In genomic region chr6:72235807-72236407, GRCm38 (mm10) we compare ENCODE assay signal across 7 mouse cellular contexts. TPM values are rescaled to one million over a fixed set of nuclear protein-coding genes. Genes with fewer than 3 reads are reported as not detected.
DNase-seq lines count a peak whose midpoint lies in the region; ATAC-seq and TF ChIP-seq lines count a peak whose summit lies in the region.

No protein-coding gene starts in this region.

- no peaks in the 10 kb centered on the region for H3K9me3 ChIP-seq in neural tube, embryonic 11.5 days (ENCODE audit: control insufficient read depth, low read length)
- H3K9me3 ChIP-seq in forebrain, embryonic 15.5 days: no peaks in the 10 kb centered on the region
- no peaks in the 10 kb centered on the region for H3K9me3 ChIP-seq in liver, embryonic 14.5 days (ENCODE audit: control insufficient read depth, low read length)

- H3K27me3 ChIP-seq in neural tube, embryonic 11.5 days (ENCODE audit: control insufficient read depth, insufficient read depth, low read length): peaks cover 33% of the 10 kb centered on the region
- H3K27me3 ChIP-seq in forebrain, embryonic 15.5 days: peaks cover 16% of the 10 kb centered on the region; the same call in 1 of the 2 replicates
- peaks cover 62% of the 10 kb centered on the region for H3K27me3 ChIP-seq in liver, embryonic 14.5 days (ENCODE audit: control insufficient read depth, insufficient read depth, low read length)

- H3K9ac ChIP-seq in neural tube, embryonic 11.5 days (ENCODE audit: low read length): peak overlapping the region; percentile 59
- no peak overlapping the region for H3K9ac ChIP-seq in forebrain, embryonic 15.5 days (replicated peaks)
- H3K9ac ChIP-seq in liver, embryonic 14.5 days (replicated peaks): no peak overlapping the region

- peak overlapping the region; percentile 52 for H3K4me3 ChIP-seq in neural tube, embryonic 11.5 days (ENCODE audit: low read depth, low read length)
- H3K4me3 ChIP-seq in forebrain, embryonic 15.5 days: peak overlapping the region; percentile 58
- H3K4me3 ChIP-seq in liver, embryonic 14.5 days (ENCODE audit: insufficient read depth in 1 of 2, low read depth in 2 of 2, low read length in 2 of 2): no peak overlapping the region

- no peak for TF ChIP-seq EP300 in liver, embryonic 14.5 days (IDR thresholded peaks at IDR 0.05; ENCODE audit: low read depth)

- TF ChIP-seq CTCF in liver, embryonic 14.5 days (IDR thresholded peaks at IDR 0.05; ENCODE audit: low read depth): no peak

- H3K4me2 ChIP-seq in neural tube, embryonic 11.5 days (ENCODE audit: low read depth): peak overlapping the region; percentile 99
- peak overlapping the region; percentile 99 for H3K4me2 ChIP-seq in forebrain, embryonic 15.5 days (replicated peaks)
- H3K4me2 ChIP-seq in liver, embryonic 14.5 days (ENCODE audit: low read depth): peak overlapping the region; percentile 58

- 17% methylated on average over 16 of the region's 16 CpGs for WGBS in neural tube, embryonic 11.5 days
- WGBS in forebrain, embryonic 15.5 days: 33% methylated on average over 16 of the region's 16 CpGs
- 24% methylated on average over 16 of the region's 16 CpGs for WGBS in liver, embryonic 14.5 days (ENCODE audit: insufficient replicate concordance)

- 0 out of 2 replicates have a peak overlapping the region, but pooled peaks have one; percentile 39 for H3K27ac ChIP-seq in neural tube, embryonic 11.5 days (ENCODE audit: low read depth, low read length)
- H3K27ac ChIP-seq in forebrain, embryonic 15.5 days (replicated peaks): no peak overlapping the region
- no peak overlapping the region for H3K27ac ChIP-seq in liver, embryonic 14.5 days

- no peaks in the 10 kb centered on the region for H3K36me3 ChIP-seq in neural tube, embryonic 11.5 days (ENCODE audit: control insufficient read depth, insufficient read depth, low read length)
- H3K36me3 ChIP-seq in forebrain, embryonic 15.5 days: no peaks in the 10 kb centered on the region
- no peaks in the 10 kb centered on the region for H3K36me3 ChIP-seq in liver, embryonic 14.5 days (replicated peaks; ENCODE audit: control insufficient read depth, insufficient read depth, low read depth)

- H3K4me1 ChIP-seq in neural tube, embryonic 11.5 days (ENCODE audit: control insufficient read depth, insufficient read depth, low read length): peaks cover 19% of the 10 kb centered on the region
- peaks cover 40% of the 10 kb centered on the region for H3K4me1 ChIP-seq in forebrain, embryonic 15.5 days
- no peaks in the 10 kb centered on the region for H3K4me1 ChIP-seq in liver, embryonic 14.5 days (replicated peaks; ENCODE audit: control insufficient read depth in 2 of 2, insufficient read depth in 2 of 2, low read length in 1 of 2)

- ATAC-seq in neural tube, embryonic 11.5 days (ENCODE audit: insufficient read depth, low FRiP score, low TSS enrichment): no peak
- no peak for ATAC-seq in forebrain, embryonic 15.5 days (replicated peaks)
- no peak for ATAC-seq in liver, embryonic 14.5 days (ENCODE audit: insufficient read depth)

- no peak for DNase-seq in neural tube, embryonic 11.5 days (ENCODE audit: low spot score)
- no peak for DNase-seq in neural tube, embryonic 10.5 days (ENCODE audit: extremely low spot score, low spot score)
- DNase-seq in liver, embryonic 14.5 days (ENCODE audit: low read depth in 3 of 3, low spot score in 3 of 3): no peak
- DNase-seq in c-Kit-positive CD71-positive TER-119-positive erythroid progenitor cells, embryonic 14.5 days (ENCODE audit: low spot score): no peak
- no peak for DNase-seq in cerebellum, adult 11 months
- no peak for DNase-seq in left cerebral cortex, adult 18-20 months (ENCODE audit: low spot score in 2 of 2)

RNA-seq across cellular contexts. Expression of gene Atoh8, which starts 0.5 kb away (rescaled TPM):
- polyA plus RNA-seq in neural tube, embryonic 11.5 days (2014; fragmentation: Nextera tagmentation; extraction: Ambion mirVana): 8.5 and 9.4 TPM in 2 replicates
- 2.7 and 3.6 TPM in 2 replicates for polyA plus RNA-seq in forebrain, embryonic 15.5 days (2015; fragmentation: Nextera tagmentation; extraction: Ambion mirVana)
- 0.40 and 0.48 TPM in 2 replicates for polyA plus RNA-seq in liver, embryonic 14.5 days (2012; rRNA removed)
- polyA plus RNA-seq in liver, embryonic 14.5 days (2014; fragmentation: Nextera tagmentation; extraction: Ambion mirVana): 0.29 and 0.53 TPM in 2 replicates
- 1 to 10 TPM; 1.6 to 2.3 TPM for total RNA-seq in left cerebral cortex, adult 18-20 months (2021)

Comparison
In these comparisons a context has a peak if more than half of its experiments do, and no peak if none do; other contexts are left out.
1. H3K4me3 ChIP-seq: peak in neural tube, embryonic 11.5 days (single experiment) and forebrain, embryonic 15.5 days (single experiment); none in liver, embryonic 14.5 days (0 of 2).
2. Peak in every context shown above with its lines, with median percentiles within 50 percentile points of each other: H3K4me2 ChIP-seq.